ENCODE assay signal across 8 mouse cellular contexts in the genomic region with DNA sequence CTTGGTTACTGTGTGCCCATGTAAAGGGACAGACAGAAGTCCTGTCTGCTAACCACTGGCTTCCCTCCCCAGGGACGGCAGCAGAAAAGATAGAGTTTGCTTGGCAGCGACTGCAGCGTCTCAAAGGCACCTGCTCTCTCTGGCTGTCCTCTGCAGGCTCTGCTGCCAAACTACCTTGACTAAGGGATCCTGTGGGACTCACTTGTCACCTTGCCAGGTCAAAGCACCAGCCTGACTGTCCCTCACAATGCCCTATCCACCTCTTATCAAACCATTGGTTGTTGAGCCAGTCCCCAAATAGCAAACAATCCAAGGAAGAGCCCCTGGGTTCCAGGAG. TPM values are rescaled to one million over a fixed set of nuclear protein-coding genes. Genes with fewer than 3 reads are reported as not detected.
DNase-seq lines count a peak whose midpoint lies in the region; ATAC-seq and TF ChIP-seq lines count a peak whose summit lies in the region.

No protein-coding gene starts in this region.

- no peaks in the 10 kb centered on the region for H3K27me3 ChIP-seq in kidney, adult 2 months (replicated peaks; ENCODE audit: control insufficient read depth, insufficient read depth, low read length)
- H3K27me3 ChIP-seq in MEL (ENCODE audit: control insufficient read depth in 1 of 2, insufficient read depth in 2 of 2, low read length in 2 of 2), result no peaks in the 10 kb centered on the region
- H3K27me3 ChIP-seq in forebrain, embryonic 13.5 days, result no peaks in the 10 kb centered on the region
- H3K27me3 ChIP-seq in hindbrain, embryonic 10.5 days (ENCODE audit: insufficient read depth, poor library complexity, severe bottlenecking), result no peaks in the 10 kb centered on the region
- H3K27me3 ChIP-seq in liver, postnatal 0 days (ENCODE audit: insufficient read depth, low read length), result no peaks in the 10 kb centered on the region

- peak overlapping the region; percentile 88 for H3K9ac ChIP-seq in MEL (ENCODE audit: control insufficient read depth, low read depth, low read length, poor library complexity, severe bottlenecking)
- H3K9ac ChIP-seq in forebrain, embryonic 13.5 days, result peak overlapping the region; percentile 63
- H3K9ac ChIP-seq in liver, postnatal 0 days (replicated peaks), result peak overlapping the region; percentile 52

- peak overlapping the region; percentile 86 for H3K27ac ChIP-seq in kidney, adult 2 months (ENCODE audit: insufficient read depth, low read depth, low read length)
- peak overlapping the region; percentile 98 for H3K27ac ChIP-seq in MEL (ENCODE audit: control insufficient read depth, low read depth, low read length)
- peak overlapping the region; percentile 98 for H3K27ac ChIP-seq in forebrain, embryonic 13.5 days
- peak overlapping the region; percentile 94 for H3K27ac ChIP-seq in hindbrain, embryonic 10.5 days
- H3K27ac ChIP-seq in liver, postnatal 0 days (ENCODE audit: low read depth), result peak overlapping the region; percentile 95

- TF ChIP-seq CTCF in kidney, adult 2 months (conservative IDR thresholded peaks at IDR 0.05; ENCODE audit: insufficient read depth, insufficient read length, low read depth, low read length), result no peak
- no peak for TF ChIP-seq CTCF in MEL (IDR thresholded peaks at IDR 0.05 in 2 of 3, conservative IDR thresholded peaks at IDR 0.05 in 1 of 3; ENCODE audit: control insufficient read depth in 1 of 3, insufficient read depth in 1 of 3, low read depth in 2 of 3, low read length in 3 of 3, poor library complexity in 1 of 3, severe bottlenecking in 1 of 3)
- no peak for TF ChIP-seq CTCF in liver, postnatal 0 days (IDR thresholded peaks at IDR 0.05; ENCODE audit: low read depth)

- 35% methylated on average over 3 of the region's 3 CpGs for WGBS in kidney, adult 2 months
- WGBS in forebrain, embryonic 13.5 days, result 34% methylated on average over 3 of the region's 3 CpGs
- whole genome bisulfite sequencing in hindbrain, embryonic 10.5 days, result 39% methylated on average over 3 of the region's 3 CpGs
- WGBS in liver, postnatal 0 days (ENCODE audit: insufficient replicate concordance), result 38% methylated on average over 3 of the region's 3 CpGs

- TF ChIP-seq RAD21 in MEL (IDR thresholded peaks at IDR 0.05; ENCODE audit: low read depth, low read length), result no peak

- H3K4me1 ChIP-seq in kidney, adult 2 months (ENCODE audit: control insufficient read depth, insufficient read depth, low read length), result peaks cover 24% of the 10 kb centered on the region
- peaks cover 6 to 10% of the 10 kb centered on the region in 2 experiments; a peak in 3 of 4 replicates for H3K4me1 ChIP-seq in MEL (ENCODE audit: control insufficient read depth in 1 of 2, insufficient read depth in 2 of 2, low read length in 2 of 2)
- peaks cover 19% of the 10 kb centered on the region for H3K4me1 ChIP-seq in forebrain, embryonic 13.5 days
- peaks cover 23% of the 10 kb centered on the region for H3K4me1 ChIP-seq in hindbrain, embryonic 10.5 days (replicated peaks)
- H3K4me1 ChIP-seq in liver, postnatal 0 days (ENCODE audit: insufficient read depth), result peaks cover 22% of the 10 kb centered on the region

- H3K36me3 ChIP-seq in kidney, adult 2 months (ENCODE audit: control insufficient read depth, insufficient read depth, low read length), result no peaks in the 10 kb centered on the region
- peaks cover 0 to 13% of the 10 kb centered on the region in 2 experiments; a peak in 2 of 4 replicates for H3K36me3 ChIP-seq in MEL (ENCODE audit: control insufficient read depth in 1 of 2, insufficient read depth in 2 of 2, low read length in 2 of 2)
- H3K36me3 ChIP-seq in forebrain, embryonic 13.5 days (ENCODE audit: poor library complexity, severe bottlenecking), result no peaks in the 10 kb centered on the region
- H3K36me3 ChIP-seq in hindbrain, embryonic 10.5 days, result no peaks in the 10 kb centered on the region
- no peaks in the 10 kb centered on the region for H3K36me3 ChIP-seq in liver, postnatal 0 days (replicated peaks; ENCODE audit: insufficient read depth, low read length)

- no peak for TF ChIP-seq EP300 in MEL (IDR thresholded peaks at IDR 0.05; ENCODE audit: low read depth in 1 of 2, low read length in 2 of 2)
- no peak for TF ChIP-seq EP300 in liver, postnatal 0 days (IDR thresholded peaks at IDR 0.05; ENCODE audit: low read depth)

- 0 out of 2 replicates have a peak, but pooled peaks have one; percentile 7 for ATAC-seq in forebrain, embryonic 13.5 days
- no peak for ATAC-seq in liver, postnatal 0 days
- no peak; the same call in 1 of the 2 replicates for ATAC-seq in megakaryocyte progenitor cell, adult 5-6 weeks (replicated peaks; ENCODE audit: poor library complexity)

- no peak for TF ChIP-seq POLR2A in kidney, adult 2 months (IDR thresholded peaks at IDR 0.05; ENCODE audit: low read depth, low read length)
- peak in 1 of 2 experiments; percentile 16; a peak in 1 of 4 replicates for TF ChIP-seq POLR2A in MEL (IDR thresholded peaks at IDR 0.05; ENCODE audit: control insufficient read depth in 1 of 2, insufficient read depth in 1 of 2, low read depth in 1 of 2, low read length in 2 of 2, poor library complexity in 1 of 2)

- peak; percentile 40 for DNase-seq in kidney, adult 2 months
- no peak for DNase-seq in kidney, adult 11 months
- no peak for DNase-seq in MEL (ENCODE audit: low read depth, low spot score)
- DNase-seq in hindbrain, embryonic 10.5 days (ENCODE audit: low spot score), result no peak
- peak; percentile 21 for DNase-seq in liver, postnatal 0 days
- DNase-seq in retina, postnatal 1 day, result no peak

- H3K4me3 ChIP-seq in kidney, adult 2 months (ENCODE audit: insufficient read depth, low read depth, low read length), result no peak overlapping the region
- peak overlapping the region; percentile 51 to 68 for H3K4me3 ChIP-seq in MEL (ENCODE audit: control insufficient read depth in 1 of 2, insufficient read depth in 1 of 2, low read depth in 2 of 2, low read length in 2 of 2)
- H3K4me3 ChIP-seq in forebrain, embryonic 13.5 days, result no peak overlapping the region
- peak overlapping the region; percentile 28; the same call in 1 of the 2 replicates for H3K4me3 ChIP-seq in hindbrain, embryonic 10.5 days
- peak overlapping the region; percentile 13 for H3K4me3 ChIP-seq in liver, postnatal 0 days (ENCODE audit: low read depth, low read length)

- H3K9me3 ChIP-seq in MEL (replicated peaks; ENCODE audit: insufficient read depth, low read length), result no peaks in the 10 kb centered on the region
- no peaks in the 10 kb centered on the region for H3K9me3 ChIP-seq in forebrain, embryonic 13.5 days (replicated peaks)
- H3K9me3 ChIP-seq in hindbrain, embryonic 10.5 days, result no peaks in the 10 kb centered on the region
- no peaks in the 10 kb centered on the region for H3K9me3 ChIP-seq in liver, postnatal 0 days (ENCODE audit: low read length)

- peak overlapping the region; percentile 49 for H3K4me2 ChIP-seq in forebrain, embryonic 13.5 days
- H3K4me2 ChIP-seq in liver, postnatal 0 days (ENCODE audit: low read depth, low read length), result peak overlapping the region; percentile 68

- H3K79me2 ChIP-seq in MEL (ENCODE audit: control insufficient read depth, insufficient read depth, low read length, poor library complexity), result peaks cover 4% of the 10 kb centered on the region; the same call in 1 of the 2 replicates

TF ChIP-seq in MEL, 35 proteins besides CTCF, POLR2A, EP300 and RAD21:
- TF ChIP-seq TCF12 (IDR thresholded peaks at IDR 0.05; ENCODE audit: low read depth, low read length) (0 out of 2 replicates have a peak, but pooled peaks have one; percentile 25), POLR2AphosphoS5 (IDR thresholded peaks at IDR 0.05; ENCODE audit: borderline replicate concordance, low read depth, low read length) (peak; percentile 50; the same call in 1 of the 2 replicates), ZNF384 (IDR thresholded peaks at IDR 0.05; ENCODE audit: low read depth, low read length) (no peak)

RNA-seq across cellular contexts. Expression of gene Pcbp1, which starts 38.0 kb away (rescaled TPM):
- polyA plus RNA-seq in kidney, adult 2 months (2012; rRNA removed), result 165 and 166 TPM in 2 replicates
- total RNA-seq in MEL (2012; rRNA removed), result 74.2 and 83.5 TPM in 2 replicates
- polyA plus RNA-seq in MEL (2012; ENCODE audit: insufficient read depth in 1 of 2, insufficient read length in 2 of 2, low read depth in 1 of 2, low replicate concordance in 2 of 2, missing spikeins in 1 of 2), result 100 to 1,000 TPM in 1 of 2 experiments, not detected in 1; 385 TPM
- polyA plus RNA-seq in forebrain, embryonic 13.5 days (2015; fragmentation: Nextera tagmentation; extraction: Ambion mirVana), result 204 and 245 TPM in 2 replicates
- 478 and 520 TPM in 2 replicates for polyA plus RNA-seq in hindbrain, embryonic 10.5 days (2016; fragmentation: Nextera tagmentation; extraction: Ambion mirVana)
- 206 and 208 TPM in 2 replicates for polyA plus RNA-seq in liver, postnatal 0 days (2015; fragmentation: Nextera tagmentation; extraction: Ambion mirVana)
- total RNA-seq in megakaryocyte progenitor cell, adult 5-6 weeks (2015), result 333 and 352 TPM in 2 replicates
- 107 and 114 TPM in 2 replicates for total RNA-seq in megakaryocyte progenitor cell, adult 5-6 weeks (2017)

RNA-seq across cellular contexts. Expression of gene C87436, which starts 49.9 kb away (rescaled TPM):
- polyA plus RNA-seq in kidney, adult 2 months (2012; rRNA removed), result 15.1 and 15.3 TPM in 2 replicates
- 10.9 and 11.6 TPM in 2 replicates for total RNA-seq in MEL (2012; rRNA removed)
- 10 to 100 TPM in 1 of 2 experiments, not detected in 1; 18.5 TPM for polyA plus RNA-seq in MEL (2012; ENCODE audit: insufficient read depth in 1 of 2, insufficient read length in 2 of 2, low read depth in 1 of 2, low replicate concordance in 2 of 2, missing spikeins in 1 of 2)
- polyA plus RNA-seq in forebrain, embryonic 13.5 days (2015; fragmentation: Nextera tagmentation; extraction: Ambion mirVana), result 32.0 and 34.1 TPM in 2 replicates
- polyA plus RNA-seq in hindbrain, embryonic 10.5 days (2016; fragmentation: Nextera tagmentation; extraction: Ambion mirVana), result 24.4 and 26.2 TPM in 2 replicates
- polyA plus RNA-seq in liver, postnatal 0 days (2015; fragmentation: Nextera tagmentation; extraction: Ambion mirVana), result 9.5 and 10.4 TPM in 2 replicates
- total RNA-seq in megakaryocyte progenitor cell, adult 5-6 weeks (2015), result 27.1 and 45.4 TPM in 2 replicates
- total RNA-seq in megakaryocyte progenitor cell, adult 5-6 weeks (2017), result 25.6 and 45.9 TPM in 2 replicates

Comparison
In these comparisons a context has a peak if more than half of its experiments do, and no peak if none do; other contexts are left out.
1. DNase-seq: peak in kidney, adult 2 months (single experiment) and liver, postnatal 0 days (single experiment); none in kidney, adult 11 months (single experiment), MEL (single experiment), hindbrain, embryonic 10.5 days (single experiment) and retina, postnatal 1 day (single experiment).
2. H3K4me3 ChIP-seq: peak in MEL (2 of 2), hindbrain, embryonic 10.5 days (single experiment) and liver, postnatal 0 days (single experiment); none in kidney, adult 2 months (single experiment) and forebrain, embryonic 13.5 days (single experiment).
3. Peak in every context shown above with its lines, with median percentiles within 50 percentile points of each other: H3K27ac ChIP-seq and H3K9ac ChIP-seq.